Mouse (Mus musculus): Measurements from ENCODE around the gene Fscb. TPM values are rescaled to one million over a fixed set of nuclear protein-coding genes. Genes with fewer than 3 reads are reported as not detected.

Gene Fscb
- polyA plus RNA-seq (2016; fragmentation: Nextera tagmentation; extraction: Ambion mirVana): not detected in 2 replicates

DNA sequence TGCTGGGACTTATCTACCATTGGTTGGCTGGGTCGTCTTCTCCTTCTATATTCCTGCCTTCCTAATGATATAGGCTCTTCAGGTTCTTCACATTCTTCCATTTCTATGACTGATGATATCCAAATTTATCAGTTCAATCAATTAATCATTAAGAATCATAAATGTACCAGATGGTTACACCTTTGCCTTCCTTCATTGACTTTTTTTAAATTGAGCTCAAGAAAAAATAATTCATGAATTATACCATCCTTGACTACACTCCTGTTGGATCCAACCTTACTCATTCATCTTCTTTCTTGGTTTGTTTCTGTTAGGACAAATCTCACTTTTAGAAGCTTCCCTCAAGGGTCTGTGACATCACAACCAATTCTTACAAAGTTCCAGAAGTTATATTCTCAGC lies at the start of gene Fscb:
Gene Fscb (minus strand): TSS at position 101 of the 400 bp plus-strand sequence.
- WGBS: 68% methylated on average over 1 of the region's 1 CpGs
- Histone ChIP-seq H3K36me3 (no peaks in the 10 kb centered on the region), H3K27ac (no peak within 1 kb of the TSS), H3K27me3 (ENCODE audit: low read depth, poor library complexity, severe bottlenecking) (no peaks in the 10 kb centered on the region), H3K4me3 (no peak within 1 kb of the TSS), H3K9me3 (replicated peaks) (no peaks in the 10 kb centered on the region), H3K4me1 (no peaks in the 10 kb centered on the region)
- no peak for DNase-seq (ENCODE audit: low spot score)

DNA sequence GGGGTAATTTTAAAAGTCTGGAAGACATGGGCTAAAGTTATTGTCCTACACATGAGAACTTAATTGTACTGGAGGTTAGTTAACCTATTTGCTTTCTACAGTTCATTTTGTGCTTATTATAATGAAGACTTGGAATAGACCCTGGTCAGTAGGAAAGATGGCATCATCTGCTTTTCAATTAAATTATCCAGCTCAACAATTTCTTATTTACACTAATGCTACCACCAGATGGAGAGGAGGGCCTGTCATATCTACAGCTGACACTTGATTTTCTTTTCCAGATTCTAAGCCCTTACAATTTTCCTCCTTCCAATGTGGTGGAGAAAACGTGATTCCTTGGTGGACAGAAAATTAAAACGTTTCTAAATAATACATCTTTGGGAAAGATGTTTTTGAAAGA lies 42.3 kb upstream of the Fscb start:
- Histone ChIP-seq H3K27me3 (ENCODE audit: low read depth, poor library complexity, severe bottlenecking) (no peaks in the 10 kb centered on the region), H3K4me1 (no peaks in the 10 kb centered on the region), H3K36me3 (no peaks in the 10 kb centered on the region), H3K27ac (no peak overlapping the region), H3K4me3 (no peak overlapping the region), H3K9me3 (replicated peaks) (no peaks in the 10 kb centered on the region)
- WGBS: 73% methylated on average over 2 of the region's 2 CpGs
- no peak for DNase-seq (ENCODE audit: low spot score)

GRCm38 (mm10) chr12:64513439-64513838 lies 38.9 kb upstream of the Fscb start:
- Histone ChIP-seq H3K27ac (no peak overlapping the region), H3K27me3 (ENCODE audit: low read depth, poor library complexity, severe bottlenecking) (no peaks in the 10 kb centered on the region), H3K9me3 (replicated peaks) (no peaks in the 10 kb centered on the region), H3K36me3 (no peaks in the 10 kb centered on the region), H3K4me3 (no peak overlapping the region), H3K4me1 (no peaks in the 10 kb centered on the region)
- DNase-seq (ENCODE audit: low spot score): no peak
- 90% methylated on average over 1 of the region's 1 CpGs for WGBS

DNA sequence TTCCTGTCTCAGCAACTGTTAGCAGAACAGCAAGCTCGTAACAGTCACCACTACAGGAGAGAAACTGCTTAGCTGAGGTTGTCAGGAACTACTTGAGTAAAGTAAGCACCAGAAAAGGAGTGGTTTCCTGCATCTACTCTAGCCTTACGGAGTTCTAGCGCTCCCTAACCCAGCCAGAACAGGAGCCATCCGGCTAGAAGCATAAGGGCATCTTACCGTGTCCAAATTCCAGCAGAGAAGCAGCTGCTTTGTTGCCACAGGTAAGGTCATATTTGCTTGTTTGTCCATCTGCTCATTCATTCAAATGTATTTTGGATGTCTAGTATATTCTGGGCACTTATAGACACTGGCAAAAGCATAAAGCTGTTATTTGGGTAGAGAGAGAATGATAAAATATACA lies 23.2 kb upstream of the Fscb start:
- 91% methylated on average over 5 of the region's 5 CpGs for WGBS
- Histone ChIP-seq H3K27me3 (ENCODE audit: low read depth, poor library complexity, severe bottlenecking) (no peaks in the 10 kb centered on the region), H3K4me3 (no peak overlapping the region), H3K4me1 (no peaks in the 10 kb centered on the region), H3K27ac (no peak overlapping the region), H3K36me3 (no peaks in the 10 kb centered on the region), H3K9me3 (replicated peaks) (no peaks in the 10 kb centered on the region)
- DNase-seq (ENCODE audit: low spot score): no peak

DNA sequence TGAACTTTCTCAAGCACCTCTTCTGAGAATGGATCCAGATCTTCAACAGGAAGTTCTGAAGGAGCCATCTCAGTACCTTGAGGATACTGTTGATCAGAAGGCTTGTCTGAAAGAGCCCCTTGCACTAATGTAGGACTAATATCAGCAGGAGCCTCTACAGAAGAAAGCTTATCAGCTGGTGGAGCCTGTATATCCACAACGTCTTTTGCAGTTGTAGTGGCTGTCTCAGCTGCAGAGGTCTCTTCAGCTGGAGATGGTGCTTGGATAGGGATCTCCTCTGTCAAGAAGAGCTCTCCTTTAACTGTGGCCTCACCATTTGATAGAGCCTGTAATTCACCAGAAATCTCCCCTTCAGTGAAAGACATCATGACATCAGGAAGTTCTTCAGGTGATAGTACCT lies 875 bp downstream of the Fscb start:
- Histone ChIP-seq H3K27ac (no peak overlapping the region), H3K4me3 (no peak overlapping the region), H3K36me3 (no peaks in the 10 kb centered on the region), H3K27me3 (ENCODE audit: low read depth, poor library complexity, severe bottlenecking) (no peaks in the 10 kb centered on the region), H3K9me3 (replicated peaks) (no peaks in the 10 kb centered on the region), H3K4me1 (no peaks in the 10 kb centered on the region)
- no peak for DNase-seq (ENCODE audit: low spot score)
- 73% methylated on average over 1 of the region's 1 CpGs for WGBS

DNA sequence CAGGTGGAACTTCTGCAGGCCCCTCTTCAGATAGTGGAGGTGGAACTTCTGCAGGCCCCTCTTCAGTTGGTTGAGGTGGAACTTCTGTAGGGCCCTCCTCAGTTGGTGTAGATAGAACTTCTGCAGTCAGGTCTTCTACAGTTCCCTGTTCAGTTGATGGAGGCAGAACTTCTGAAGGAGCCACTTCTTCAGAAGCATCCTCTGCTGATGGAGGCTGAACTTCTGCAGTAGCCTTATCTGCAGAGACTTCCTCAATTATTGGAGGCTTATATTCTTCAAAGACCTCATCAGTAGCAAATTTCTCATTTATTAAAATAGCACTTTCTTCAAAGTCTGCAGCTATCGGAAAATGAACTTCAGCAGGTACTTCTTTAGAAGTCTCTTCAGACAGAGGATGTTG lies 1.4 kb downstream of the Fscb start:
- Histone ChIP-seq H3K4me3 (no peak overlapping the region), H3K4me1 (no peaks in the 10 kb centered on the region), H3K36me3 (no peaks in the 10 kb centered on the region), H3K27ac (no peak overlapping the region), H3K27me3 (ENCODE audit: low read depth, poor library complexity, severe bottlenecking) (no peaks in the 10 kb centered on the region), H3K9me3 (replicated peaks) (no peaks in the 10 kb centered on the region)
- DNase-seq (ENCODE audit: low spot score): no peak
- 86% methylated on average over 1 of the region's 1 CpGs for WGBS

DNA sequence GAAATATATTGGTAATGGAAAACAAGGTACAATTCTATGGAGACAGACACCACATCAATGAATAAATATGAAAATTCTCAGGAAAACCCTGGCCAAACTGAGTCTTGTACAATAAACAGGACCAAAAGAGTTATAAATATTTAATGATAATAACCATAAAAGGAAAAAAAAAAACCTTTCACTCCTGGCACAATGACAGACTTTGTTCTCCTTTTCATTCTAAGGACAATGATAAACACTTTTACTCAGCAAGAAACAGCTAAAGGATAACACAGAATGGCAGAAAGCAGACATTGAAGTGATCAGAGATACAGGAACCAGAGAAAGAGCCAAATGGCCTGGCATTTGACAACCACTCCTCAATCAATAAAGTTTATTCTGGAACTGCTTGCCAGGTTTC lies 19.3 kb downstream of the Fscb start:
- H3K27me3 ChIP-seq (ENCODE audit: low read depth, poor library complexity, severe bottlenecking): no peaks in the 10 kb centered on the region
- H3K27ac ChIP-seq: no peak overlapping the region
- H3K36me3 ChIP-seq: no peaks in the 10 kb centered on the region
- DNase-seq (ENCODE audit: low spot score): no peak
- no peaks in the 10 kb centered on the region for H3K4me1 ChIP-seq
- H3K9me3 ChIP-seq (replicated peaks): no peaks in the 10 kb centered on the region
- H3K4me3 ChIP-seq: no peak overlapping the region

- WGBS: 89% methylated on average over 9 of the region's 9 CpGs
- Histone ChIP-seq H3K27me3 (ENCODE audit: low read depth, poor library complexity, severe bottlenecking) (no peaks in the 10 kb centered on the region), H3K9me3 (replicated peaks) (no peaks in the 10 kb centered on the region), H3K27ac (no peak overlapping the region), H3K4me3 (no peak overlapping the region), H3K36me3 (no peaks in the 10 kb centered on the region), H3K4me1 (no peaks in the 10 kb centered on the region)
- DNase-seq (ENCODE audit: low spot score): no peak
Measured at GRCm38 (mm10) chr12:64449911-64450310, 24.6 kb downstream of the Fscb start.

GRCm38 (mm10) chr12:64436675-64437074 lies 37.8 kb downstream of the Fscb start:
- no peaks in the 10 kb centered on the region for H3K27me3 ChIP-seq (ENCODE audit: low read depth, poor library complexity, severe bottlenecking)
- H3K4me1 ChIP-seq: no peaks in the 10 kb centered on the region
- no peak for DNase-seq (ENCODE audit: low spot score)
- no peaks in the 10 kb centered on the region for H3K36me3 ChIP-seq
- 78% methylated on average over 2 of the region's 2 CpGs for WGBS
- H3K9me3 ChIP-seq (replicated peaks): no peaks in the 10 kb centered on the region
- H3K4me3 ChIP-seq: no peak overlapping the region
- H3K27ac ChIP-seq: no peak overlapping the region

All from limb, embryonic 10.5 days (tissue).